Mouse (Mus musculus) C3H10T1/2 (cell line): ENCODE results near the gene Gm4724. TPM values are rescaled to one million over a fixed set of nuclear protein-coding genes. Genes with fewer than 3 reads are reported as not detected.

Source experiments
- polyA plus RNA-seq, 2 experiments: library from polyadenylated mRNA; unstranded; fragments of >200 nt; fragmentation: generic; extraction: Trizol; gene quantifications; one replicate each; pipeline ENCODE4 v1.2.1; 2012; ENCODE audit warnings: missing spikeins in 2 of 2

The Gm4724 gene
- polyA plus RNA-seq, result 1 to 10 TPM in 1 of 2 experiments, under 1 TPM in 1; 0.14 to 7.7 TPM

DNA sequence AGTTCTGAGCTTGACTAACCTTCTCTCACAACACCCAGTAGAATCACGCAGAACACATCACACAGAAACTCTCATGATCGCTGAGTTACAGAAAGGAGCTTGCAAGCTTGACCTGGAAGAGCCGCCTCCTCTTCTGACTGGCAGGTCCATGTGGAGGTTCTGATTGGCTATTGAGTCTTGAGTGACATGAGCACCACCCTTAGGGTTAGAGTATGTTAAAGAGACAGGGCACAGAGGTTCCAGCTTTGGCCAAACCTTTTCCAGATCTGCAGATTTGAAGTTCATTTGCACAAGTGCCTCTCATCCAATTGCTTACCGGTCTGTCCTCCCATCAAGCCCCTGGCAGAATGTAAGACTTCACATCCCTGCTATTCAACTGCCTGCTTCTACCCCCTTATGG lies at the start of gene Gm4724:
Gm4724 (minus strand) TSS at position 101 of the 400 bp plus-strand sequence.

DNA sequence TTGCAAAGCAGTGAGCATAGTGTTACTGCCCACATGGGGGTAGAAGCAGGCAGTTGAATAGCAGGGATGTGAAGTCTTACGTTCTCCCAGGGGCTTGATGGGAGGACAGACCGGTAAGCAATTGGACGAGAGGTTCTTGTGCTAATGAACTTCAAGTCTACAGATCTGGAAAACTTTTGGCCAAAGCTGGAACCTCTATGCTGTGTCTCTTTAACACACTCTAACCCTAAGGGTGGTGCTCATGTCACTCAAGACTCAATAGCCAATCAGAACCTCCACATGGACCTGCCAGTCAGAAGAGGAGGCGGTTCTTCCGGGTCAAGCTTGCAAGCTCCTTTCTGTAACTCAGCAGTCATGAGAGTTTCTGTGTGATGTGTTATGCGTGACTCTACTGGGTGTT lies 34.1 kb upstream of the Gm4724 start, which contains the start of gene Zfp965:
Zfp965 (plus strand) TSS at position 301 of the 400 bp plus-strand sequence.

Other genes starting within 250 kb of the Gm4724 start
- gene Gm14391, start 228.9 kb downstream of the Gm4724 start, polyA plus RNA-seq, result 1 to 10 TPM in 1 of 2 experiments, under 1 TPM in 1; 0.73 to 6.5 TPM
- not detected for gene Gm14440, start 160.7 kb downstream of the Gm4724 start, polyA plus RNA-seq
- gene Gm4631, start 97.6 kb downstream of the Gm4724 start, polyA plus RNA-seq, result 1 to 10 TPM in 1 of 2 experiments, under 1 TPM in 1; 0.18 to 2.1 TPM
- gene Zfp968, start 63.4 kb downstream of the Gm4724 start, polyA plus RNA-seq, result under 1 TPM; 0.11 to 0.45 TPM
- 1 to 10 TPM in 1 of 2 experiments, under 1 TPM in 1; 0.28 to 1.5 TPM for gene Zfp965, start 34.2 kb upstream of the Gm4724 start, polyA plus RNA-seq
- not detected for gene Gm11007, start 208.2 kb upstream of the Gm4724 start, polyA plus RNA-seq